Mouse (Mus musculus) forebrain, embryonic 12.5 days (tissue): ENCODE results near the gene Socs1. TPM values are rescaled to one million over a fixed set of nuclear protein-coding genes. Genes with fewer than 3 reads are reported as not detected.
A peak's percentile ranks its signal among the peaks of the same experiment; 100 is the strongest.

Experiments used
- ATAC-seq: fragments of 200-750 bp; cut with Nextera tagmentation; 2 replicates; pipeline ENCODE4 v1.8.0; 2017; ENCODE audit warnings: moderate TSS enrichment; ENCODE audit not compliant: low FRiP score
- H3K27ac ChIP-seq: fragments of 300-500 bp; sonication (generic); 2 replicates; pipeline ENCODE4 v1.5.1; 2016; ENCODE audit warnings: mild to moderate bottlenecking
- H3K27me3 ChIP-seq: fragments of 300-500 bp; sonication (generic); 2 replicates; pipeline ENCODE4 v1.6.1; 2016; ENCODE audit warnings: mild to moderate bottlenecking
- H3K36me3 ChIP-seq: fragments of 300-500 bp; sonication (generic); replicated peaks from 2 replicates; pipeline ENCODE4 v1.6.1; 2016; ENCODE audit warnings: mild to moderate bottlenecking
- H3K4me1 ChIP-seq: fragments of 300-500 bp; sonication (generic); 2 replicates; pipeline ENCODE4 v1.6.1; 2016
- H3K4me2 ChIP-seq: fragments of 300-500 bp; sonication (generic); 2 replicates; pipeline ENCODE4 v1.6.1; 2016; ENCODE audit warnings: mild to moderate bottlenecking, moderate library complexity
- H3K4me3 ChIP-seq: fragments of 300-500 bp; sonication (generic); replicated peaks from 2 replicates; pipeline ENCODE4 v1.5.1; 2016; ENCODE audit warnings: mild to moderate bottlenecking
- H3K9ac ChIP-seq: fragments of 300-500 bp; sonication (generic); 2 replicates; pipeline ENCODE4 v1.6.1; 2016; ENCODE audit warnings: mild to moderate bottlenecking
- H3K9me3 ChIP-seq: fragments of 300-500 bp; sonication (generic); 2 replicates; pipeline ENCODE4 v1.6.1; 2016
- WGBS: fragments of 180-500 bp; shearing (Covaris S2); methylation state at CpG from one replicate; pipeline ENCODE4 v1.1.7; 2016; 5-methylcytosine and 5-hydroxymethylcytosine counted together
- polyA plus RNA-seq: library from polyadenylated mRNA; unstranded; fragments of >200 nt; fragmentation: Nextera tagmentation; extraction: Ambion mirVana; gene quantifications from 2 replicates; pipeline ENCODE4 v1.2.1, GENCODE M21; 2016

The Socs1 gene
- polyA plus RNA-seq, 1 experiment from 2014 or later: 2.6 TPM

- WGBS: under 1% methylated on average over 39 of the region's 55 CpGs
- H3K4me3 ChIP-seq: peak overlapping the region; percentile 70
- H3K9me3 ChIP-seq: no peaks in the 10 kb centered on the region
- peaks cover 30% of the 10 kb centered on the region for H3K27me3 ChIP-seq
- peak overlapping the region; percentile 76 for H3K27ac ChIP-seq
- no peaks in the 10 kb centered on the region for H3K36me3 ChIP-seq
- ATAC-seq: peak; percentile 78
- peak overlapping the region; percentile 65 for H3K9ac ChIP-seq
- peak overlapping the region; percentile 82 for H3K4me2 ChIP-seq
- H3K4me1 ChIP-seq: peaks cover 30% of the 10 kb centered on the region
These were observed 454 bp downstream of the Socs1 start for GRCm38 (mm10) chr16:10784793-10785370.

DNA sequence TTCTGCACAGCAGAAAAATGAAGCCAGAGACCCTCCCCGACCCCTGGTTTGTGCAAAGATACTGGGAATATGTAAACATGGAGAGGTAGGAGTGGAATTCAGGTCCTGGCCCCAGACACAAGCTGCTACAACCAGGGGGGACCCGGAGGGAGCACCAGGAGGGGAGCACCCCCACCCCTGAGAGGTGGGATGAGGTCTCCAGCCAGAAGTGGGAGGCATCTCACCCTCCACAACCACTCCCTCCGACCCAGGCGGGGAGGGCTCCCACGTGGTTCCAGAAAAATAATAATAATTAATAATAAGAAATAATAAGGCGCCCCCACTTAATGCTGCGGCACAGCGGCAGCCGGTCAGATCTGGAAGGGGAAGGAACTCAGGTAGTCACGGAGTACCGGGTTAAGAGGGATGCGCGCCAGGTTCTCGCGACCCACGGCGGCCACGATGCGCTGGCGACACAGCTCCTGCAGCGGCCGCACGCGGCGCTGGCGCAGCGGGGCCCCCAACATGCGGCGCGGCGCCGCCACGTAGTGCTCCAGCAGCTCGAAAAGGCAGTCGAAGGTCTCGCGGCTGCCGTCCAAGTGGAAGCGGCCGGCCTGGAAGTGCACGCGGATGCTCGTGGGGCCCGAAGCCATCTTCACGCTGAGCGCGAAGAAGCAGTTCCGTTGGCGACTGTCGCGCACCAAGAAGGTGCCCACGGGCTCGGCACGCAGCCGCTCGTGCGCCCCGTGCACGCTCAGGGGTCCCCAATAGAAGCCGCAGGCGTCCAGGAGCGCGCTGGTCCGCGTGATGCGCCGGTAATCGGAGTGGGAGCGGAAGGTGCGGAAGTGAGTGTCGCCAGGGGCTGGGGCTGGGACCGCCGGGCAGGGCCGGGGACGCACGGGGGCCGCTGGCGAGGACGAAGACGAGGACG, 1.2 kb downstream of the Socs1 start:
- peaks cover 30% of the 10 kb centered on the region for H3K4me1 ChIP-seq
- peak; percentile 7; the same call in 1 of the 2 replicates for ATAC-seq
- 3% methylated on average over 79 of the region's 81 CpGs for WGBS

DNA sequence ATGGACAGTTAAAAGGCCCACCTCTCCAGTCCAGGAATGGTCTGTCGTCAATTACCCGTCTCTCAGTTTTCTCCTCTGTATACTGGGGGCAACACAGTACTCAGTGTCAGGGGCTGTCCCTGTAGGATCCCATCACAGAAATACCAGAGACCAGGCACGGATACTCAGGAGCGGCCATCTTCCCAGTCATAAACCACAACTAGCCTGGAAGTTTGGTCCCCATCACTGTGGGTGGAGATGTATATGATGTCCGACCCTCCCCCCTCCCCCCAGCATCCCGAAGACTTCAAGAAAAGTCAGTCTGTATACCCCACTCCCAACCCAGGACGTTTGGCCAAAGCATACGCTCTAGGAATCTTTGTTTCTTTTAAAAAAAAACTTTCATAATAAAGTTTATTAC, 1.9 kb downstream of the Socs1 start:
- no peak for ATAC-seq
- WGBS: 71% methylated on average over 8 of the region's 8 CpGs
- Histone ChIP-seq H3K9me3 (no peaks in the 10 kb centered on the region), H3K4me3 (no peak overlapping the region), H3K4me2 (no peak overlapping the region), H3K27me3 (peaks cover 30% of the 10 kb centered on the region), H3K27ac (no peak overlapping the region), H3K36me3 (no peaks in the 10 kb centered on the region), H3K9ac (no peak overlapping the region), H3K4me1 (peaks cover 26% of the 10 kb centered on the region)

More for the DNA sequence above, 1.2 kb downstream of the Socs1 start:
- H3K9ac ChIP-seq: peak overlapping the region; percentile 65
- no peak overlapping the region for H3K27ac ChIP-seq
- peaks cover 30% of the 10 kb centered on the region for H3K27me3 ChIP-seq
- peak overlapping the region; percentile 82 for H3K4me2 ChIP-seq
- no peaks in the 10 kb centered on the region for H3K9me3 ChIP-seq
- H3K36me3 ChIP-seq: no peaks in the 10 kb centered on the region
- H3K4me3 ChIP-seq: peak overlapping the region; percentile 70

DNA sequence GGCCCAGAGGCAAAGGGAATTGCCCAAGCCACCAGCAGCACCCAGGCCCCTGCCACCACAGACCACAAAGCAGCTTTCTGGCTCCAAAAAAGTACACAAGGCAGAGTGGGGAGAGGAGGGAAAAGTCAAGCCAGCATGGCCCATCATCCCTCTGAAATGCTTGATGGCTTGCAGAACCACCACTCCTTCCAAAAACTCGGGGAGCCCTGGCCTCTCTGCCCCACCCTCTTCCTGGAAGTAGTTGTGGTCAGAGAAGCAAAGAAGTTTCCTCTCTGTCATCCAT, 2.2 kb downstream of the Socs1 start:
- no peak overlapping the region for H3K4me2 ChIP-seq
- H3K27ac ChIP-seq: no peak overlapping the region
- peaks cover 25% of the 10 kb centered on the region for H3K4me1 ChIP-seq
- H3K36me3 ChIP-seq: no peaks in the 10 kb centered on the region
- no peaks in the 10 kb centered on the region for H3K9me3 ChIP-seq
- peaks cover 30% of the 10 kb centered on the region for H3K27me3 ChIP-seq
- 61% methylated on average over 1 of the region's 1 CpGs for WGBS
- no peak overlapping the region for H3K9ac ChIP-seq
- ATAC-seq: no peak
- H3K4me3 ChIP-seq: no peak overlapping the region

DNA sequence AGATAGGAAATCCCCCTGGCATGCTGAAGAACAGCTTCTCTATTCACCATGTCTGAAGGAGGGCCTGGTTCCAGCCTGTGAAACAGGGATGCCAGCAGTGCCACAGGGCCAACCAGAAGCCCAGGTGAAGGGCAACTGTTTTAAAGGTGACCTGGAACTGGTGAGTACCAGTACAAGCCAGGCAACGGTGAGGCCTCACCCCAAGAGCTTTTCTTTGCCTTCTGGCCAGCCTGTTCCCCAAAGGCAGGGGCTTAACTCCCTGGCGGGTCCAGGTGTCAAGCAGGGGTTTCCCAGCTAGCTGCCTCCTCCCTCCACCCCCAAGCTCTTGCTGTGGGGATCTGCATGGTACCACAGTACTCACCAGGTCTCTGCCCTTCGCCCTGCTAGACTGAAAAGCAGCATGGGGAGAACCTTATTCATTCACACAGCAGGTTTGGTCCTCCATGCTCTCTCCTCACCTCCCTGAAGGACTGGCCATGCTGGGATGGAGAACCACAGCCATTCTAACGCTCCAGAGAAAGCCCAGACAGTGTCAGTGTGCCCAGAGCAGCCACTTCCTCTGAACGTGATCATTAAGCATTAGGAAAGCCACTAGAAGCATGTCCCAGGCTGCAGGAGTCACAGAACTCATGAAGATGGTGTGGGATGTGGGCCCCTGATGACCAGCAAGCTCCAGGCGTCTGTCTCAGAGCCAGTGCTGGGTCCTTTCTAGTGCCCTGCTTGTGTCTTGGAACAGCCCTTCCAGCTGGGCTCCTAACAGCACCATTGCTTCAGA, 2.8 kb downstream of the Socs1 start:
- no peak overlapping the region for H3K27ac ChIP-seq
- H3K36me3 ChIP-seq: no peaks in the 10 kb centered on the region
- H3K4me3 ChIP-seq: no peak overlapping the region
- WGBS: 39% methylated on average over 6 of the region's 6 CpGs
- H3K4me2 ChIP-seq: no peak overlapping the region
- peak overlapping the region; percentile 5; the same call in 1 of the 2 replicates for H3K9ac ChIP-seq
- no peaks in the 10 kb centered on the region for H3K9me3 ChIP-seq
- peaks cover 25% of the 10 kb centered on the region for H3K4me1 ChIP-seq
- ATAC-seq: no peak
- H3K27me3 ChIP-seq: peaks cover 30% of the 10 kb centered on the region

GRCm38 (mm10) chr16:10781862-10782371, 3.4 kb downstream of the Socs1 start:
- 39% methylated on average over 9 of the region's 9 CpGs for WGBS
- no peak overlapping the region for H3K4me3 ChIP-seq

GRCm38 (mm10) chr16:10780631-10781120, 4.7 kb downstream of the Socs1 start:
- peaks cover 30% of the 10 kb centered on the region for H3K27me3 ChIP-seq
- H3K9ac ChIP-seq: no peak overlapping the region
- 86% methylated on average over 5 of the region's 5 CpGs for WGBS
- H3K27ac ChIP-seq: no peak overlapping the region
- ATAC-seq: no peak
- H3K9me3 ChIP-seq: no peaks in the 10 kb centered on the region
- H3K36me3 ChIP-seq: no peaks in the 10 kb centered on the region
- peaks cover 21% of the 10 kb centered on the region for H3K4me1 ChIP-seq
- H3K4me2 ChIP-seq: no peak overlapping the region
- H3K4me3 ChIP-seq: no peak overlapping the region

More at GRCm38 (mm10) chr16:10781862-10782371, 3.4 kb downstream of the Socs1 start:
- Histone ChIP-seq H3K9ac (no peak overlapping the region), H3K27me3 (peaks cover 30% of the 10 kb centered on the region), H3K36me3 (no peaks in the 10 kb centered on the region), H3K4me1 (peaks cover 25% of the 10 kb centered on the region), H3K9me3 (no peaks in the 10 kb centered on the region), H3K27ac (no peak overlapping the region), H3K4me2 (no peak overlapping the region)
- no peak for ATAC-seq

- no peak for ATAC-seq
- no peaks in the 10 kb centered on the region for H3K9me3 ChIP-seq
- no peak overlapping the region for H3K9ac ChIP-seq
- H3K27me3 ChIP-seq: peaks cover 7% of the 10 kb centered on the region
- H3K36me3 ChIP-seq: no peaks in the 10 kb centered on the region
- WGBS: 66% methylated on average over 5 of the region's 5 CpGs
- H3K4me3 ChIP-seq: no peak overlapping the region
- no peak overlapping the region for H3K4me2 ChIP-seq
- peaks cover 10% of the 10 kb centered on the region for H3K4me1 ChIP-seq
- H3K27ac ChIP-seq: no peak overlapping the region
These were observed 7.7 kb downstream of the Socs1 start for GRCm38 (mm10) chr16:10777579-10778160.

- 68% methylated on average over 7 of the region's 7 CpGs for WGBS
- no peaks in the 10 kb centered on the region for H3K27me3 ChIP-seq
These were observed 9.0 kb downstream of the Socs1 start for GRCm38 (mm10) chr16:10776322-10776721.

GRCm38 (mm10) chr16:10774726-10775125, 10.6 kb downstream of the Socs1 start:
- no peaks in the 10 kb centered on the region for H3K9me3 ChIP-seq
- no peaks in the 10 kb centered on the region for H3K27me3 ChIP-seq
- 75% methylated on average over 4 of the region's 4 CpGs for WGBS
- H3K4me1 ChIP-seq: no peaks in the 10 kb centered on the region
- no peak overlapping the region for H3K4me3 ChIP-seq
- no peak for ATAC-seq
- no peaks in the 10 kb centered on the region for H3K36me3 ChIP-seq
- H3K9ac ChIP-seq: no peak overlapping the region
- H3K27ac ChIP-seq: no peak overlapping the region
- H3K4me2 ChIP-seq: no peak overlapping the region

More at GRCm38 (mm10) chr16:10776322-10776721, 9.0 kb downstream of the Socs1 start:
- no peak overlapping the region for H3K9ac ChIP-seq
- H3K4me1 ChIP-seq: no peaks in the 10 kb centered on the region
- no peak overlapping the region for H3K4me3 ChIP-seq
- no peak for ATAC-seq
- H3K9me3 ChIP-seq: no peaks in the 10 kb centered on the region
- H3K4me2 ChIP-seq: no peak overlapping the region
- no peaks in the 10 kb centered on the region for H3K36me3 ChIP-seq
- no peak overlapping the region for H3K27ac ChIP-seq

GRCm38 (mm10) chr16:10773543-10773942, 11.8 kb downstream of the Socs1 start:
- Histone ChIP-seq H3K4me1 (no peaks in the 10 kb centered on the region), H3K36me3 (no peaks in the 10 kb centered on the region), H3K4me3 (no peak overlapping the region), H3K27me3 (peaks cover 4% of the 10 kb centered on the region; the same call in 1 of the 2 replicates), H3K4me2 (no peak overlapping the region), H3K9ac (no peak overlapping the region), H3K27ac (no peak overlapping the region), H3K9me3 (no peaks in the 10 kb centered on the region)
- 94% methylated on average over 8 of the region's 8 CpGs for WGBS
- ATAC-seq: no peak
